Mouse (Mus musculus) heart, adult 2 months (tissue): ENCODE results near the gene Tepsin.

Experiments
- CTCF ChIP-seq: fragments of 200-600 bp; IDR thresholded peaks from 2 replicates; pipeline ENCODE4 v1.8.1; 2022; ENCODE audit warnings: antibody characterized with exemption, mild to moderate bottlenecking, moderate library complexity
- EP300 ChIP-seq: fragments of 200-500 bp; IDR thresholded peaks from 2 replicates; pipeline ENCODE4 v1.6.1; 2011; ENCODE audit warnings: low read depth, low read length, control low read depth; ENCODE audit not compliant: insufficient read depth
- POLR2A ChIP-seq: fragments of 200-500 bp; IDR thresholded peaks from 2 replicates; pipeline ENCODE4 v1.6.1; 2011; ENCODE audit warnings: mild to moderate bottlenecking, low read depth, low read length, control low read depth; ENCODE audit not compliant: insufficient read depth

DNA sequence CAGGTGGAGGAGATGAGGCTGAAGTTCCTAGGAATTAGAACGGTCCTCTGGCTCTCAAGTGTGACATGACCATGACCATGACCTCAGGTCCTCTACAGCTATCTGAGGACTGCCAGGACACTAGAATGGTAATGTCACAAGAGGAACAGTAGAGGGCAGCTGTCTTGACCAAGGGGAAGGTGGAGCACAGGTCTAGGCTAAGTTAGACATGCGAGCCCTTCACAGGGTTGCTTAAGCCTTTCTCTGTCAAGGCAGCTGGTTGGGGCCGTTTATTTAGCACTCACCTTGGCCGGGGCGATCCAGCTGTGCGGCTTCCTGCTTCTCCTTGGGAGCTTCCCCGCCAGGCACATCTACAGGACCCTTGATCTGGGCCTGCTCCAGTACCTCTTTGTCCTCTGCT is 12.0 kb upstream of the Tepsin start:
- TF ChIP-seq CTCF (no peak), POLR2A (no peak), EP300 (no peak)
